Mouse (Mus musculus): ENCODE data around the gene Katna1.

- no peak for TF ChIP-seq E2F4 (IDR thresholded peaks at IDR 0.05; ENCODE audit: borderline replicate concordance, low read depth, low read length)
- no peak for TF ChIP-seq ZMIZ1 (IDR thresholded peaks at IDR 0.05; ENCODE audit: low read depth, low read length)
- no peak for TF ChIP-seq USF2 (IDR thresholded peaks at IDR 0.05; ENCODE audit: borderline replicate concordance in 1 of 2, insufficient read depth in 1 of 2, low read depth in 1 of 2, low read length in 2 of 2)
- no peak for TF ChIP-seq ETS1 (IDR thresholded peaks at IDR 0.05; ENCODE audit: low read depth, low read length)
- TF ChIP-seq MYC (IDR thresholded peaks at IDR 0.05; ENCODE audit: low read depth, low read length) = no peak
Measured at GRCm38 (mm10) chr10:7772769-7773168, 47.0 kb downstream of the Katna1 start.

Measured in MEL (cell line).